Mouse (Mus musculus) heart, postnatal 0 days (tissue): ENCODE measurements at regions not wholly inside any gene's neighbourhood (a gene's known extent, or its start where the extent isn't known, plus 50 kb on each side); places are given as distances from the start of the nearest gene placed in this dataset.

ENCODE experiments used
- ATAC-seq: fragments of 200-750 bp; cut with Nextera tagmentation; 2 replicates; pipeline ENCODE4 v1.8.0; 2017; ENCODE audit warnings: low read depth, moderate number of reproducible peaks, moderate library complexity; ENCODE audit not compliant: insufficient read depth
- DNase-seq: peaks from one replicate; pipeline ENCODE4 v3.0.0-alpha.2; 2016; ENCODE audit warnings: low spot score
- H3K27ac ChIP-seq: fragments of 300-500 bp; sonication (generic); 2 replicates; pipeline ENCODE4 v1.5.1; 2014; ENCODE audit warnings: low read depth, mild to moderate bottlenecking
- H3K27me3 ChIP-seq: fragments of 300-500 bp; sonication (generic); 2 replicates; pipeline ENCODE4 v1.6.1; 2014; ENCODE audit warnings: low read length, mixed read lengths; ENCODE audit not compliant: control insufficient read depth, insufficient read depth
- H3K36me3 ChIP-seq: fragments of 300-500 bp; sonication (generic); replicated peaks from 2 replicates; pipeline ENCODE4 v1.6.1; 2014; ENCODE audit warnings: low read length, mixed read lengths; ENCODE audit not compliant: control insufficient read depth, insufficient read depth
- H3K4me1 ChIP-seq: fragments of 300-500 bp; sonication (generic); 2 replicates; pipeline ENCODE4 v1.6.1; 2014; ENCODE audit warnings: antibody characterized with exemption; ENCODE audit not compliant: control insufficient read depth, insufficient read depth
- H3K4me2 ChIP-seq: fragments of 300-500 bp; sonication (generic); 2 replicates; pipeline ENCODE4 v1.6.1; 2014; ENCODE audit warnings: low read depth, mild to moderate bottlenecking, low read length, moderate library complexity
- H3K4me3 ChIP-seq: fragments of 300-500 bp; sonication (generic); 2 replicates; pipeline ENCODE4 v1.5.1; 2014; ENCODE audit warnings: low read depth, low read length
- H3K9ac ChIP-seq: fragments of 300-500 bp; sonication (generic); replicated peaks from 2 replicates; pipeline ENCODE4 v1.6.1; 2014; ENCODE audit warnings: low read depth, low read length, mixed read lengths
- H3K9me3 ChIP-seq: fragments of 300-500 bp; sonication (generic); replicated peaks from 2 replicates; pipeline ENCODE4 v1.6.1; 2016; ENCODE audit warnings: low read length; ENCODE audit not compliant: control insufficient read depth
- CTCF ChIP-seq: IDR thresholded peaks from 2 replicates; pipeline ENCODE4 v1.5.1; 2016; ENCODE audit warnings: antibody characterized with exemption, control low read depth, low read depth
- EP300 ChIP-seq: IDR thresholded peaks from 2 replicates; pipeline ENCODE4 v1.6.1; 2016; ENCODE audit warnings: antibody characterized with exemption, low read depth
- WGBS: fragments of 180-500 bp; shearing (Covaris S2); extraction: QIAGEN DNeasy Blood & Tissue Kit; methylation state at CpG from one replicate; pipeline ENCODE4 v1.1.7; 2014; 5-methylcytosine and 5-hydroxymethylcytosine counted together

DNA sequence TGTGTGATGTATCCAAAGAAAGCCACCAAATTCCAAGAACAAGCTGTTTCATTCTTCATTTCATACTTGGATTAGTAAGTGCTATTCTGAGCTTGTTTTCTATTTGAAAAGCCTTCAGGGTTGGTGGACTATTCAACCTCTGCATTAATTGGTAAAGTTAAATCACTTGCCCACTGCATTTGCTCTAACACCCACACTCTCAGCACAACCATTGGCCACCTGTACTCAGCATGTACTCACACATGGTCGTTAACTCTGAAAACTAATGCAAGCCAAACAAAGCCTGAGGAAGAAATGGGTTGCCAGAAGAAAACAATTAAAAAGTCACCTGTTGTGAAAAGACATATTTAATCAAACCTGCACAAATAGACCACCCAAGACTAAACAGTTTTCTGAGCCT, 267.5 kb downstream of the Trim52 start:
- no peaks in the 10 kb centered on the region for H3K9me3 ChIP-seq
- no peak for DNase-seq
- H3K36me3 ChIP-seq = no peaks in the 10 kb centered on the region
- WGBS = 65% methylated on average over 1 of the region's 1 CpGs
- no peaks in the 10 kb centered on the region for H3K27me3 ChIP-seq
- no peak overlapping the region for H3K4me3 ChIP-seq
- no peak for TF ChIP-seq EP300
- TF ChIP-seq CTCF = no peak
- no peak overlapping the region for H3K4me2 ChIP-seq
- H3K9ac ChIP-seq = no peak overlapping the region
- H3K4me1 ChIP-seq = no peaks in the 10 kb centered on the region
- H3K27ac ChIP-seq = no peak overlapping the region
- no peak for ATAC-seq

GRCm38 (mm10) chr14:106379645-106380044, 273.6 kb downstream of the Trim52 start:
- no peaks in the 10 kb centered on the region for H3K9me3 ChIP-seq
- TF ChIP-seq EP300 (no peak), CTCF (no peak)
- no peak for DNase-seq
- H3K4me2 ChIP-seq = no peak overlapping the region
- no peak for ATAC-seq
- no peaks in the 10 kb centered on the region for H3K36me3 ChIP-seq
- no peaks in the 10 kb centered on the region for H3K27me3 ChIP-seq
- no peak overlapping the region for H3K27ac ChIP-seq
- H3K9ac ChIP-seq = no peak overlapping the region
- no peak overlapping the region for H3K4me3 ChIP-seq
- H3K4me1 ChIP-seq = no peaks in the 10 kb centered on the region
- 78% methylated on average over 4 of the region's 4 CpGs for WGBS

- TF ChIP-seq EP300 = no peak
- no peak overlapping the region for H3K9ac ChIP-seq
- peak overlapping the region; percentile 25; the same call in 1 of the 2 replicates for H3K27ac ChIP-seq
- H3K4me3 ChIP-seq = no peak overlapping the region
- H3K4me2 ChIP-seq = no peak overlapping the region
- no peaks in the 10 kb centered on the region for H3K27me3 ChIP-seq
- no peaks in the 10 kb centered on the region for H3K4me1 ChIP-seq
- no peaks in the 10 kb centered on the region for H3K9me3 ChIP-seq
- ATAC-seq (no peak), DNase-seq (no peak)
- no peaks in the 10 kb centered on the region for H3K36me3 ChIP-seq
- 23% methylated on average over 3 of the region's 3 CpGs for WGBS
Observed at GRCm38 (mm10) chr14:106387671-106388070, 281.7 kb downstream of the Trim52 start.

- no peak overlapping the region for H3K4me3 ChIP-seq
- H3K4me2 ChIP-seq = no peak overlapping the region
- H3K9ac ChIP-seq = no peak overlapping the region
- no peaks in the 10 kb centered on the region for H3K27me3 ChIP-seq
- no peaks in the 10 kb centered on the region for H3K9me3 ChIP-seq
- TF ChIP-seq CTCF (no peak), EP300 (no peak)
- no peaks in the 10 kb centered on the region for H3K36me3 ChIP-seq
- no peaks in the 10 kb centered on the region for H3K4me1 ChIP-seq
- WGBS = 72% methylated on average over 9 of the region's 9 CpGs
- DNase-seq (no peak), ATAC-seq (no peak)
- no peak overlapping the region for H3K27ac ChIP-seq
Observed at GRCm38 (mm10) chr14:106390546-106390945, 284.5 kb downstream of the Trim52 start.

GRCm38 (mm10) chr14:106393978-106394377, 288.0 kb downstream of the Trim52 start:
- no peak overlapping the region for H3K4me2 ChIP-seq
- DNase-seq = no peak
- ATAC-seq = no peak
- no peak for TF ChIP-seq EP300
- TF ChIP-seq CTCF = no peak
- no peak overlapping the region for H3K4me3 ChIP-seq
- no peaks in the 10 kb centered on the region for H3K4me1 ChIP-seq
- H3K36me3 ChIP-seq = no peaks in the 10 kb centered on the region
- no peak overlapping the region for H3K27ac ChIP-seq
- H3K9me3 ChIP-seq = no peaks in the 10 kb centered on the region
- H3K27me3 ChIP-seq = no peaks in the 10 kb centered on the region
- no peak overlapping the region for H3K9ac ChIP-seq
- 38% methylated on average over 4 of the region's 4 CpGs for WGBS

- no peak for TF ChIP-seq CTCF
- Histone ChIP-seq H3K4me1 (no peaks in the 10 kb centered on the region), H3K9me3 (no peaks in the 10 kb centered on the region), H3K4me2 (no peak overlapping the region), H3K4me3 (no peak overlapping the region), H3K27ac (no peak overlapping the region), H3K36me3 (no peaks in the 10 kb centered on the region), H3K27me3 (no peaks in the 10 kb centered on the region), H3K9ac (no peak overlapping the region)
- DNase-seq = no peak
- no peak for ATAC-seq
- 69% methylated on average over 2 of the region's 2 CpGs for WGBS
Observed at GRCm38 (mm10) chr14:106412917-106413558, 307.0 kb downstream of the Trim52 start.
